Mouse (Mus musculus): ENCODE data around the gene Crtc1.
A peak's percentile ranks its signal among the peaks of the same experiment; 100 is the strongest.

The Crtc1 gene

DNA sequence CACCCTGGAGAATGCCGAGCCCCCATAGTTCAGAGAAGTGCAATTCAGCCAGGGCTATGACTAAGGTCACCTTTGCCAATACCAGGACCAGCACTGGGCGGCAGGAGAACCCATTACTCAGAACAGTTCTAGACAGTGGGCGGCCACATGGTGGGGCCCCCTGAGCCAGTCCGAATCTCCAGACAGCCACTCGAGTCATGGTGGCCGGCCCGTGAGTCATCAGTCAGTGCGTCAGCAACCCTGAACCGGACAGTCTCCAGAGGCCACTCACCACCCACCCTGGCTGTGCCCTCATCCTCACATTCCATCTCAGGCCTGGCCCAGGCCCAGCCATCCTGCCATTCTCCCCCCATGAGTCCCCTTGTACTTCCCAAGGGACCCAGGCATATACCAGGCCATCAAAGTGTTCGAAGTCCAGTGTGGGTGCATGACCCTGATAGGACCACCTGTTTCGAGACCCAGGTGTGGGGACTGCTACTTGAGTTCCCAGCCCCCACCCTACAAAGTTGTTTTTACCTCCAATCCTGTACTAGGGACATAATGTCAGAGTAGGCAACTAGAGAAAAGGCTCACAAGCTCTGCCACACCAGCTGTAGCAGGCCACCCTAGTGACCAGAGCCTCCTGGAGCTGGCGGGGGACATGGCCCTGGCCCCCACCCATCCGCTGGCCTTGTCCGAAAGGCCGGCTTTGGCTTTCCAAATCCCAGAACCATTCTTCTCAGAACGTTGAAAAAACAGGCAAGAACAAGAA, 22.6 kb upstream of the Crtc1 start:
- no peak for DNase-seq

DNA sequence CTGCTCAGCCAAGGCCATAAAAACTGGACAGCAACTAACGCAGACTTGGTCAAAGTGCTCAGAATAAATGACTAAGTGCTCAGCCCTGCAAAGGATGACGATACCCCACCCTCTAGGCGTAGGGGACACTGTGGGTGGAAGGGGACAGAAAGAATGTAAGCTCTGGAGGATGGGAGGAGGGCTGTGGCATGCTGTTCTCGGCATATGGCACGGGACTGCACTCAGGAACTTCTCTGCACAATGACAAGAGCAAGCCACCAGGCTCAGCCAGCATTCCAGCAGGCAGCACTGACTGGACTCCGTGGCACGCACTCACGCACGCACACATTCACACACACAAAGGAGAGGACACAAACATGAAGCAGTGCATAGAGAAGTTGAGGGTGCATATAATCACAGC, 21.2 kb upstream of the Crtc1 start:
- DNase-seq: peak; percentile 46 to 65

DNA sequence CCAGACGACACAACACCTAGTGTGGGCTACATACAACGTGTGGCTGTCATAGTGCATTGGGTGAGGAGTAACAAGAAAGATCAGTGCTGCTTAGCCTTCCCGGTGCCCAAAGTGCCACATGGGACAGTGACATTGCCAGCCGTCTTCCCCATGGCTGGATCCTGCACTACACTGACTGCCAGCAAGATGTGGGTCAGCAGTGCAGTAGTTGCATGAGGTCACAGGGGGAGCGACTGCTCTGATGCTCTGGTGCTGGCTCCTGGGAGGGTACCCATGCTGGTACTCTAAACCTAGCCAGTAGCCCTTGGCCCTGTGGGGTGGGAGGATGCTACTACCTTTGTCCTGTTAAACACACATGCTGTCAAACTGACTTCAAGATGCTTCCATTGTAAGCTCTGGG, 20.8 kb upstream of the Crtc1 start:
- DNase-seq: peak in 1 of 2 experiments; percentile 48

DNA sequence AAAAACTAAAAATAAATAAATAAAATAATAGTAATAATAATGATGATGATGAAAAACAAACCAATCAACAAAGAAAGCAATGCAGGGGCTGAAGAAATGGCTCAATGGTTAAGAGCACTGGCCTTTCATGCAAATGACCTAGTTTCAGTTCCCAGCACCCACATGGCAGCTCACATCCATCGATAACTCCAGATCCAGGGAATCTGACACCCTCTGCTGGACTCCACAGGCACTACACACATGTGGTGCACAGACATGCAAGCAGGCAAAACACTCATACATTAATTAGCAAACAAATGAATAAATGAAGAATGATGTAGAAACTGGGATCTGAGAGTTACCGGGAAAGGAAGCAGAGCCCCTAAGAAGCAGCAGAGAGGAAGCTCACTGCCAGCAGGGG, 20.3 kb upstream of the Crtc1 start:
- no peak for DNase-seq

DNA sequence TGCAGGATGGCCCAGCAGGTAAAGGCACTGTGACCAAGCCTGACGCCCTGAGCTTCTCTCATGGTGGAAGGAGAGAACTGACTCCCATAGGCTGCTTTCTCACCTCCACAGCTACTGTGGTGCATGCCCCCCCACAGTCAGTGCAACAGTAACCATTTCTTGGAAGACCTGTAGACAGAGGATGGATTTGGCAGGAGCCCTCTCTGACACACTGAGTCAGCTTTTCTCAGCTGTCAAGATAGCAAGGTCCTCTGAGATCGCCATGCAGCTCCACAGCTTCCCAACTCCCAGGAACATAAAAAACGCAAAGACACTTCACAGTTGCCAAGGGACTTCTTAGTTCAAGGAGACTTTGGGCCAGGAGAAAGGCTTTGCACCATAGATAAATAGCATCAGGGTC, 19.1 kb upstream of the Crtc1 start:
- DNase-seq: no peak

DNA sequence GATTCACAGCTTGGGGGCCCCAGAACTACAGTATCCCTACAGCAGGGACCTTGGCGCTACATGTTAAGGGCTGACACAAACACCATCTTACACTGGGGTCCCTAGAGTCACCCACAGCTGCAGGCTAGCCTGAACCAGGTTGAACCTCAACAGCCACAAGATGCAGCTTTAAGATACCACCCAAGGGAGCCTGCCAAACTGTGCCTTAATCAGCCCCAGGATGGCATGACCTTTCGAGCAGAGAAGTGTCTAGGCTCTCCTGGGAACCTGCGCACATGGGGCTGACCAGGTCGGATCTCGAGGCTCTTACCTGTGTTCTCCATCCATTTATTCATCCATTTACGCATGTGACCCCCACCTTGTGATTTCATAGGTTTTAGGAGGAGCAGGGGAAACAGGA, 18.5 kb upstream of the Crtc1 start:
- no peak for DNase-seq

DNA sequence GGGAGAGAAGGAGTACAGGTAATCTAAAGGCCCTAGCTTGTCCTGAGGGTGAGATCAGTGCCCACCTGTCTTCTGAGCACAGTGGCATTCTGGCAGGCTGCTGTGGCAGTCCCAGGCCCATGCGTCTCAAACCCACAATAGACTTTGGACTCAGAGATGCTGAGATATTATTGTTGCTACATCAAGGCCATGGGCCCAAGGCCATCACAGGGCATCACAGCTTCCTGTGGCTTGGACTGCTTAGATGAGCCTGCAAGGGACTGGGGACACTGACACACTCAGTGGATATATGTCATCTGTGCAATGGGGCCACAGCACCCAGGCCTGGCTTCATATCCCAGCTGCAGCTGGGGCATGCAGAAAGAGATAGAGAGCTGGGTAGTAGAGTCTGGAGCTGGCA, 17.6 kb upstream of the Crtc1 start:
- DNase-seq: no peak

DNA sequence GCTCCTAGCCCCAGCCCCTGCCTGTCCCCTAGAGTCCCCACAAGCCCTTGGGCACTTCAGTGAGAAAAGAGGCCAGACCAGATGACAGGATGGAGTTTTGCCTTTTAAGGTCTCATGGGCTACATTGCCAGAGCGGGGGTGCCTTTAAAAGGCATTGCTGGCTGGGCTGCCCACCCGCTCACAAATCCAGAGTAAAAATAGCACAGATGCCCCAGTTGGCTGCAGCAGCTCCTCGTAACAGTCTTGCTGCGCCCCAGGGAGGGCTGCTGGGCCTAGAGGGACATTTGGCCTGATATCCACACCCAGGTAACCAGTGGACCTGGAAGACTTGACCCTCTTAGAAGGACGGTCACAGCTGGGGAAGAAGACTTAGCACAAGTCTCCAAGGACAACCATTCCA, 14.5 kb upstream of the Crtc1 start:
- no peak for DNase-seq

DNA sequence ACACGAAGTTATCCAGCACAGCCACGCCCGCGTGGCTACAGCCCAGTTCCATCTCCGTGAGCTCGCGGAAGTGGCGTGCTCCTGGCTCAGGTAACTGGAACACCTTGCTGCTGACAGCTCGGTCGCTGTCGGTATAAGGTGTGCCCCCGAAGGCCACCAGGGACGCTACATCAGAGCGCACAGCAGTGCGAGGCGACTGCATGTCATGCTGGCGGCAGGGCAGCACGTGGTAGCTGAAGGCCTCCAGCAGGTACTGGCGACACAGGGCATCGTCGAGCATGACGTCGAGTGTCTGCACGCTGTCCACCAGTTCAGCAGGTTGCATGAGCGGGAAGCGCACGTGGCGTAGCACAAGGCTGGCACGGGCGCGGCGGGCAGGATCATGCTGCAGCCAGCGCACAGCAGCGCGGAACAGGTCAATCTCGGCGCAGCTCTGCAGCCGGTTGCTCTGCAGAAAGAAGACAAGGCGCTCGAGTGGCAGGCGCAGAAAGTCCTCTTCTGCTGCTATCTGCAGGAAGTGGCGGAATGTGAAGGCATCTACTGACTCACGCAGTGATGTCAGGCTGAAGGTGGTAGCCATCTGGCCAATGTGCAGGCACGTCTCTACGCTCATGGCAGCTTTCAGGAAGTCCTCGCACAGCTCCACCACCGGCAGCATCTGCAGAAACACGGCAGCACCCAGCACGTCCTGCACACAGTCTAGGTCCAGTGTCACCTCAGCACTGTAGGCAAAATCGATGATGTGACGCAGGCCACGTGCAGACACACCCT, 13.0 kb upstream of the Crtc1 start:
- no peak for DNase-seq

DNA sequence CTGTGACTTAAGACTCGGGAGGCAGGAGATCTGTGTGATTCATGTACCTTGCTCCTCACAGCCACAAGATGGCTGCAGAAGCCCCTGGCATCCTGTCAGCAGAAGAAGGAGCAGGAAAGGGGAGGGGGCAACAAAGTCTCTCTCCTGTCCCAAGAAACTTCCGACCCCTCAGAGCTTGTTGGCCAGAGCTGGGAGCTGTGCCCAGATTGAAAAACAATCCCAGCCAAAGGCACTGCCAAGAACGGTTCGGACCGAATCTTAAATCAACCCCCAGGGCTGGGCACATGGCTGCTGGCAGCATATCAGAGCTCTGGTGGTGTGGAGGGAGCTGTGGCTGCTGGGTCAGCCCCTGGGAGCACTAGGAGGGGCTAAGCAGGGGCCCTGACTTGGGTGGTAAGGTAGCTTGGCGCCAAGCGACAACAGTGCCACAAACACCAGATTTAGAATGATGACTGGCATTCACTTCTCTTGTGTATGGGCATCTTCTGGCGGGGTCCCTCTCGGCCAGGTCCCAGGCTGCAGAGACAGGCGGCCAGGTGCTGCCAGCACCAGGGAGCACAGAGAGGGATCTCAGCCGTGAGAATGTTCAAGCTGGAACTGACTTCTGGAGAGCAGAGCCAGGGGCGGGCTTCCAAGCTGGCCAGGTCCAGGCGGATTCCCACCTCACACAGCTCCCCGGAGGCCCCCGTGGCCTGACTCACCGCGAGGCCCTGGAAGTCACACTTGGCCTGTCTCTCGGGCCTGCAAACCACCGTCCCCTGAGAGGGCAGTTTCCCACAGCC, 8.5 kb upstream of the Crtc1 start:
- DNase-seq: peak; percentile 64 to 68

DNA sequence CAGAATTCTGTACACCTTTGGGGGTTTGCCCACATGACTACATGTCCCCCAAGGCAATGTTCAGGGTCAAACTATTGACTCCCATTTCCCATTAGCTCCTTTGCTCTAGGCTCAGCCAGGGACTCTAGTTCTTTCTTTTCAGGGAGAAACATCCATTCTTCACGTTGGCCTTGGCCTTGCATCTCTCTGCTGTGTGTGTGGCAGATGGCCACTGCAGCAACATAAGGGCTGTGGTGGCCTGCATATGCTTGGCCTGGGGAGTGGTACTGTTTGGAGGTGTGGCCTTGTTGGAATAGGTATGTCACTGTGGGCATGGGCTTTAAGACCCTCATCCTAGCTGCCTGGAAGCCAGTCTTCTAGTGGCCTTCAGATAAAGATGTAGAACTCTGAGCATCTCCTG, 6.6 kb upstream of the Crtc1 start:
- no peak for DNase-seq

DNA sequence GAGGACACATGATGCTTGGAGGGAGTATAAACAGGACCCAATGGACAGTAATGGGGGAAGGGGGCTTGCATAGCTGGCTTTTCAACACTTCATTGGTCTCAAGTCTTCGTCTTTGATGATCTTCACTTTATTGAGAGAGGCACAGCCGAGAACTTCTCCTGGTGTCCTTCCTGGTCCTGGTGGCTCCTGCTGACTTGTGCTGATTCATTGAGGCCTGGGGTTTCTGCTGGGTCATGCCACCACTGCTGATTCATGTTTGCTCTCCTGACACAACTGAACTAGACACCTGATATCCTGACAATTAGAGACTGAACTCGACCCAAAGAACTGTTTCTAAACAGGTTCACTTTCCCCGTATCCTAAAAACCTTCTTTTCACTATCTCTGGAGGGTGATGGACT, 3.9 kb upstream of the Crtc1 start:
- no peak for DNase-seq

DNA sequence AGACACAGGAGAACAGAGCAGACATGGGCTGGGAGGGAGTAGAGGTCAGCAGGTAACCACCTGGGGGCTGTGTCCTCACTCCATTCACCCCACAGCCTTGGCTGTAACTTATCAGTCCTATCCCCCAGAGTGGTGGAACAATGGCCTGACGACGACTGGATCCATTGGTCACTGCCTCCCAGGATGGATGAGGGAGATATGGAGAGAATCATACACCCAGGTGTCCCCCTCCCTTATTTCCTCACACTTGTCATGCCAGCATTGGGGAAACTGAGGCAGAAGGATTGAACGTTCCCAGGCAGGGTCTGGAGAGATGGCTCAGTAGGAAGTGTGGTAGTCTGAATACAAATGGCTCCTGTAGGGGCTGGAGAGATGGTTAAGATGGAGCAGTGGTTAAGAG, 2.2 kb upstream of the Crtc1 start:
- DNase-seq: no peak

DNA sequence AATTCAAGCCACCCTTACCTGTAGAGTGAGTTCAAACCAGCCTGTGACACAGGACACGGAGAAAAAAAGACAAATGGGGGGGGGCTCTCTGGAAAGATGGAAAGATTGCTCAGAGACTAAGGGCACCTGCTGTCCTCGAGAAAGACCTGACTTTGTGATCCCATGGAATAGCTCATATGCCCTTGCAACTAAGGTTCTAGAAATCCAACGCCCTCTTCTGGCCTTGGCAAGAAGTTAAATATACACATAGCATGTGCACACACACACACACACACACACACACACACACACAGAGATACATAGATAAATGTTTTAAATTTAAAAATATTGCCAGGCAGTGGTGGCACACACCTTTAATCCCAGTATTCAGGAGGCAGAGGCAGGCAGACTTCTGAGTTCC, 867 bp upstream of the Crtc1 start:
- no peak for DNase-seq

DNA sequence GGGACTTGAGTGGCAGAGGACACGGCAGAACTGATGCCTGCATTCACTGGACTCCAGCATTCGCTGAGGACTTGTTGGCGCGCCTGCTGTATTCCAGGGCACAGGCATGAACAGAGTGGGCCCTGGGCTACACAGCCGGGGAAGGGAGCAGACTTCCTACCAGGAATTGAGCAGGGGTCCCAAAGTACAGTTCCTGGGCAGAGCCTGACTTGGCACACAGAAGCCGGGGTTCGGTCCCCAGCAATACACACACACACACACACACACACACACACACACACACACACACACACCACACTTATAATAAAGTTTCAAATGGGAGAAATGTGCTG, 435 bp upstream of the Crtc1 start:
- no peak for DNase-seq

DNA sequence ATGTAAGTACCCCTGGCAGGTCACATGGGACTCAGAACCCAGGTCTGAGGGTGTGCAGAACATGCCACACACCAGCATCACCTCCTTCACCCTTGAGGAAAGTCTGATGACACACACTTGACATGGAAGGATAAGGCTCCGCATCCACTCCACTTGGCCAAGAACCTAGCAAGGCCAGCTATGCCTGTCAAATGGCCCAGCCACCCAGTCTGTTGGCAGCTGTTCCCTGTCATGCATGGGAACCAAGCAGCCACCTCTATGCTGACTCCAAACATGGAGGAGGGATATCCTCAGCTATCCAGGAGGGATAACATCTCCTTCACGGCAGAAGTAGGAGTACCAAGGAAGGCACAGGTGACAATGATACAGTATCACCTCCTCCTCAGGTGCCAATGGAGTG, 956 bp downstream of the Crtc1 start:
- no peak for DNase-seq

DNA sequence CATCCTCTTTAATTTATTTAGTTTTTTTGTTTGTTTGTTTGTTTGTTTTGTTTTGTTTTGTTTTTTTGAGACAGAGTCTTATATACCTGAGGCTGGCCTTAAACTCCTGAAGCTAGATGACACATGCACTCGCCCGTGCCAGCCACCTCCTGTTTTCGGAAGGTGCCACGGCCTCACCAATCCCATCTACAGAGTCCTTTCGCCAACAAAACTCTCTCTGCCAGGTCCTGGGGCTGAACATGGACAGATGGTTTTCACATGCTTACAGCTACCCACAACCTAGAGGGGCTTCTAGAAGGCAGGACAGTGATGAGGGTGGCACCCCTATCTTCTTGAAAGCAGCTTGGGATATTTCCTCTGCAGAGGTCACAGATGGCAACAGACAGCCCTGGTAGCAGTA, 4.2 kb downstream of the Crtc1 start:
- DNase-seq: peak; percentile 65 to 75

DNA sequence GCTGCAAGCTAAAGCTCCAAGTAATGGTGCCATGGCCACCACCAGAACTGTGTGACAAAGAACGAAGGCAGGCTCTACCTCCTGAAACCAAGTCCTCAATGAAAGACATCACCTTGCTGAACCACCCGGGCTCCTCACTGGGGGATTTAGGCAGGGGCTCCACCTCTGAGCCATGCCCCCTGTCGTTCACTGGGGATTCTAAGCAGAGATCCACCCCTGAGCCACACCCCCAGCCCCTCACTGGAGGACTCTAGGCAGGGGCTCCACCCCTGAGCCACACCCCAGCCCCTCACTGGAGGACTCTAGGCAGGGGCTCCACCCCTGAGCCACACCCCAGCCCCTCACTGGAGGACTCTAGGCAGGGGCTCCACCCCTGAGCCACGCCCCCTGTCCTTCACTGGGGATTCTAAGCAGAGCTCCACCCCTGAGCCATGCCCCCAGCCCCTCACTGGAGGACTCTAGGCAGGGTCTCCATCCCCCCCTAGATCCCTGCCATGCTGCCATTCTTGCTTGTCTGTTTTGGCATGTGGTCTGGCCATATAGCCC, 6.3 kb downstream of the Crtc1 start:
- DNase-seq: no peak

DNA sequence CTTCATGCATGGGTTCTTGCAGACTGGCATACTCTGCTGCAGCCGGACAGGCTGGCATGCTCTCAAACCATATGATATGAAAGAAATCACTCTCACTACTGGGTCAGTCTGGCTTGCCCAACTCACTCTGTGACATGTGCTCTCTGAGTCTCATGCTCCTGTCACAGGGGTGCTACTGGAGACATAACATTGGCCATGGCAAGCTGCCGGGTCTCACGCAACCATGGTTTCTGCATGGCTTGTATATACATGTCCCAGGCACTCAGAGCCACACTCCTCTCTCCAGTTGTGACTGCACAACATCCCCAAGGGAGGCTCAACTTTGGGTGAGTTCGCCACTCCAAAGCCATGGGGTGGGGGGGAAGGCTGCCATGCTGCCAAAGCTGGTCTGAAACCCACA, 8.2 kb downstream of the Crtc1 start:
- no peak for DNase-seq

DNA sequence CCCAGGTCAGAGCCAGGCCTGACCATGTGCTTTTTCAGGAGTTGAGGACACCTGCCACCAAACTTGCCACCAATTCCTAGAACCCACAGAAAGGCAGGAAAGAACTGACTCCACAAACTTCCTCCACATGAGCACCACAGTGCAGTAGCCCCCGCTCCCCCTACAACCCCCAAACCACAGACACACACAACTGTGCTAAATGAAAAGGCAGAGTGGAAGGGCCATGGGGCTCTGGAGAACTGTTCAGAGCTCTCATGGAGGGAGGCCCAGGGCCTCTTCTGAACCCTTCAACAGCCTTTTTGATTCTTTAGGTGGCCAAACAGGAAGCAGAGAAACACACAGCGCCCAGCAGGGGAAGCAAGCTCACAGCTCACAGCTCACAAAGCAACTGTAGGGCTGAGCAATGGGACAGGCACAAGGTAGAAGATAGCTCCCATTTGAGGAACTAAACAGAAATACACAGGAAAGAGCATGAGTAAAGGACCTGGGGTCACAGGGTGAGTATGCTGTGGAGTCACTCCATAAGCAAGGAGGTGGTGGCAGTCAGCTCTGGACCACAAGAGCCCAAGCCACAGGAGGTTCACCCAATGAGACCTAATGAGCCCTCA, 13.0 kb downstream of the Crtc1 start:
- no peak for DNase-seq

DNA sequence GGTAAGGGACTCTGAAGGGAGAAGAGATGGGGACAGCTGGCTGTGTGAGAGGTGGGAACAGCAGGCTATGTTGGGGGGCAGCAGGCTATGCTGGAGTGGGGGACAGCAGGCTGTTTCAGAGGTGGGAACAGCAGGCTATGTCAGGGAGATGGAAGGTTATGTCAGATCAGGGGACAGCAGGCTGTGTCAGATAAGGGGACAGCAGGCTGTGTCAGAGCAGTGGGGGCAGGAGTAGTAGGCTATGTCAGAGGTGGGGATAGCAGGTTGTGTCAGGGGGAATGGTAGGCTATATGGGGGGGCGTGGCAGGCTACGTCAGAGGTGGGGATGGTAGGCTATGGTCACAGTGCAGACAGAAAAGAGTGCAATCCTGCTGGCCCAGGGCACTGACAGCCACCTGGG, 16.7 kb downstream of the Crtc1 start:
- no peak for DNase-seq

DNA sequence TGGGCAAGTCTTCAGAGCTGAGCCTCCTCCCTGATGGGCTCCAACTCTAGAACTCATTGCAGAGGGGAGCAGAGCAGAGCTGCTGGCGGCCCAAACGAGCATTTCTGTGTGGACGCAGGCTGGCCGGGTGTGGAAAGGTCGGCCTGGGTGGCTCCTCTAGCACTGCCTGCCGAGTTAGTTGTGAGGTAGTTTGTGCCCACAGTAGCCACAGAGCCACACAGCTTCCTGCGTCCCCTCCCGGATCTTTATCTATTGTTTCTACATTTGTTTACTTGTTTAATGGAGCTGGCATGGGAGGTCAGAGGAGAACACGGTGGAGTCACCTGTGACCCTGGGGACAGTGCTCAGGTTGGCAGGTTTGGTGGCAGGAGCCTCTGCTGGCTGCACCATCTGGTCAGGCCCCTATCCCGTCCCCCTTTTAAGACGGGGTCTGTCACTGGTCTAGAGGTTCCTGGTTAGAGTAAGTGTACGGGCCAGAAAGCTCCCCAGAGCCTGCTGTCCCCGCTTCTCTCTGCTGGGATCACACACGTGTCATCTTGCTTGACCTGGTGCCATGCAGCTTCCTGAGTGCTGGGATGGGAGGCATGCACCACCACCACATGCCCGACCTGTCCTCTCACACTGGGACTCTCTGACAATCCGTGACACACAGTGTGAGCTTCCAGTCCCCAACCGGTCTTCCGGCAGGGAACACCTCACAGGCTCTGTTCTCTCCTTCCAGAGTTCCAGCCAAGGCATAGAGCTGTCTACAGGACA, 17.9 kb downstream of the Crtc1 start:
- DNase-seq: no peak

Data from cerebellum, postnatal 14 days (tissue).